Mouse (Mus musculus) embryonic facial prominence, embryonic 12.5 days (tissue): ENCODE data around the gene Col4a3bp. TPM values are rescaled to one million over a fixed set of nuclear protein-coding genes. Genes with fewer than 3 reads are reported as not detected.

ENCODE experiments used
- ATAC-seq: fragments of 200-750 bp; cut with Nextera tagmentation; 2 replicates; pipeline ENCODE4 v1.8.0; 2017; ENCODE audit not compliant: insufficient number of reproducible peaks, insufficient read depth, low FRiP score, low TSS enrichment
- H3K27ac ChIP-seq: fragments of 300-500 bp; sonication (generic); 2 replicates; pipeline ENCODE4 v1.5.1; 2016; ENCODE audit warnings: mild to moderate bottlenecking
- H3K27me3 ChIP-seq: fragments of 300-500 bp; sonication (generic); 2 replicates; pipeline ENCODE4 v1.6.1; 2016; ENCODE audit warnings: mild to moderate bottlenecking, moderate library complexity
- H3K36me3 ChIP-seq: fragments of 300-500 bp; sonication (generic); 2 replicates; pipeline ENCODE4 v1.6.1; 2016; ENCODE audit warnings: mild to moderate bottlenecking
- H3K4me1 ChIP-seq: fragments of 300-500 bp; sonication (generic); 2 replicates; pipeline ENCODE4 v1.6.1; 2016
- H3K4me2 ChIP-seq: fragments of 300-500 bp; sonication (generic); replicated peaks from 2 replicates; pipeline ENCODE4 v1.6.1; 2016; ENCODE audit warnings: mild to moderate bottlenecking, moderate library complexity
- H3K4me3 ChIP-seq: fragments of 300-500 bp; sonication (generic); 2 replicates; pipeline ENCODE4 v1.5.1; 2016; ENCODE audit warnings: mild to moderate bottlenecking
- H3K9ac ChIP-seq: fragments of 300-500 bp; sonication (generic); 2 replicates; pipeline ENCODE4 v1.6.1; 2016; ENCODE audit warnings: mild to moderate bottlenecking, moderate library complexity
- H3K9me3 ChIP-seq: fragments of 300-500 bp; sonication (generic); 2 replicates; pipeline ENCODE4 v1.6.1; 2016; ENCODE audit warnings: mild to moderate bottlenecking, moderate library complexity
- WGBS: fragments of 180-500 bp; shearing (Covaris S2); methylation state at CpG from one replicate; pipeline ENCODE4 v1.1.7; 2016; 5-methylcytosine and 5-hydroxymethylcytosine counted together
- polyA plus RNA-seq: library from polyadenylated mRNA; unstranded; fragments of >200 nt; fragmentation: Nextera tagmentation; extraction: Ambion mirVana; gene quantifications from 2 replicates; pipeline ENCODE4 v1.2.1, GENCODE M21; 2016

The Col4a3bp gene
- polyA plus RNA-seq, 1 experiment from 2014 or later = 10.7 TPM

GRCm38 (mm10) chr13:96521294-96521693 lies 21.1 kb upstream of the Col4a3bp start:
- H3K4me3 ChIP-seq = no peak overlapping the region
- no peaks in the 10 kb centered on the region for H3K27me3 ChIP-seq
- H3K9me3 ChIP-seq = no peaks in the 10 kb centered on the region
- H3K27ac ChIP-seq = no peak overlapping the region
- H3K9ac ChIP-seq = no peak overlapping the region
- no peaks in the 10 kb centered on the region for H3K4me1 ChIP-seq
- ATAC-seq = no peak
- no peaks in the 10 kb centered on the region for H3K36me3 ChIP-seq
- WGBS = 89% methylated on average over 3 of the region's 3 CpGs
- H3K4me2 ChIP-seq = no peak overlapping the region

GRCm38 (mm10) chr13:96527022-96527421 lies 15.4 kb upstream of the Col4a3bp start:
- Histone ChIP-seq H3K27me3 (no peaks in the 10 kb centered on the region), H3K4me2 (no peak overlapping the region), H3K27ac (no peak overlapping the region), H3K4me3 (no peak overlapping the region), H3K36me3 (no peaks in the 10 kb centered on the region), H3K9me3 (no peaks in the 10 kb centered on the region), H3K4me1 (peaks cover 2% of the 10 kb centered on the region; the same call in 1 of the 2 replicates), H3K9ac (no peak overlapping the region)
- ATAC-seq = no peak
- 93% methylated on average over 3 of the region's 3 CpGs for WGBS

- Histone ChIP-seq H3K4me3 (no peak overlapping the region), H3K4me1 (peaks cover 5% of the 10 kb centered on the region; the same call in 1 of the 2 replicates), H3K9me3 (no peaks in the 10 kb centered on the region), H3K9ac (no peak overlapping the region), H3K27ac (no peak overlapping the region), H3K27me3 (no peaks in the 10 kb centered on the region), H3K36me3 (no peaks in the 10 kb centered on the region), H3K4me2 (no peak overlapping the region)
- no peak for ATAC-seq
- 90% methylated on average over 11 of the region's 11 CpGs for WGBS
Observed at GRCm38 (mm10) chr13:96527856-96528255, 14.6 kb upstream of the Col4a3bp start.

- Histone ChIP-seq H3K9me3 (no peaks in the 10 kb centered on the region), H3K4me3 (no peak overlapping the region), H3K4me2 (no peak overlapping the region), H3K36me3 (no peaks in the 10 kb centered on the region), H3K9ac (no peak overlapping the region), H3K27ac (no peak overlapping the region), H3K4me1 (peaks cover 5% of the 10 kb centered on the region; the same call in 1 of the 2 replicates), H3K27me3 (no peaks in the 10 kb centered on the region)
- ATAC-seq = no peak
- WGBS = 77% methylated on average over 3 of the region's 3 CpGs
Observed at GRCm38 (mm10) chr13:96528776-96529175, 13.6 kb upstream of the Col4a3bp start.

GRCm38 (mm10) chr13:96529542-96529941 lies 12.9 kb upstream of the Col4a3bp start:
- Histone ChIP-seq H3K4me2 (no peak overlapping the region), H3K9me3 (no peaks in the 10 kb centered on the region), H3K9ac (no peak overlapping the region), H3K4me3 (no peak overlapping the region), H3K36me3 (no peaks in the 10 kb centered on the region), H3K4me1 (peaks cover 5% of the 10 kb centered on the region; the same call in 1 of the 2 replicates), H3K27ac (no peak overlapping the region), H3K27me3 (no peaks in the 10 kb centered on the region)
- ATAC-seq = no peak
- WGBS = 93% methylated on average over 3 of the region's 3 CpGs

GRCm38 (mm10) chr13:96530064-96530463 lies 12.4 kb upstream of the Col4a3bp start:
- Histone ChIP-seq H3K9me3 (no peaks in the 10 kb centered on the region), H3K4me2 (no peak overlapping the region), H3K36me3 (no peaks in the 10 kb centered on the region), H3K27me3 (no peaks in the 10 kb centered on the region), H3K4me3 (no peak overlapping the region), H3K4me1 (peaks cover 5% of the 10 kb centered on the region; the same call in 1 of the 2 replicates), H3K27ac (no peak overlapping the region), H3K9ac (no peak overlapping the region)
- no peak for ATAC-seq
- 85% methylated on average over 9 of the region's 9 CpGs for WGBS

GRCm38 (mm10) chr13:96532176-96532575 lies 10.2 kb upstream of the Col4a3bp start:
- no peak for ATAC-seq
- peaks cover 5% of the 10 kb centered on the region; the same call in 1 of the 2 replicates for H3K4me1 ChIP-seq
- no peak overlapping the region for H3K27ac ChIP-seq
- WGBS = 84% methylated on average over 6 of the region's 6 CpGs
- no peak overlapping the region for H3K4me3 ChIP-seq
- no peaks in the 10 kb centered on the region for H3K36me3 ChIP-seq
- H3K9ac ChIP-seq = no peak overlapping the region
- H3K9me3 ChIP-seq = no peaks in the 10 kb centered on the region
- H3K27me3 ChIP-seq = no peaks in the 10 kb centered on the region
- no peak overlapping the region for H3K4me2 ChIP-seq

- Histone ChIP-seq H3K4me3 (no peak overlapping the region), H3K9me3 (no peaks in the 10 kb centered on the region), H3K27ac (no peak overlapping the region), H3K4me2 (no peak overlapping the region), H3K36me3 (no peaks in the 10 kb centered on the region), H3K4me1 (peaks cover 5% of the 10 kb centered on the region; the same call in 1 of the 2 replicates), H3K9ac (no peak overlapping the region), H3K27me3 (no peaks in the 10 kb centered on the region)
- ATAC-seq = no peak
- 27% methylated on average over 2 of the region's 2 CpGs for WGBS
Observed at GRCm38 (mm10) chr13:96533742-96534141, 8.7 kb upstream of the Col4a3bp start.

- Histone ChIP-seq H3K9me3 (no peaks in the 10 kb centered on the region), H3K27me3 (no peaks in the 10 kb centered on the region), H3K9ac (no peak overlapping the region), H3K27ac (no peak overlapping the region), H3K4me3 (no peak overlapping the region), H3K4me2 (no peak overlapping the region), H3K4me1 (peaks cover 5% of the 10 kb centered on the region; the same call in 1 of the 2 replicates), H3K36me3 (no peaks in the 10 kb centered on the region)
- 81% methylated on average over 5 of the region's 5 CpGs for WGBS
- ATAC-seq = no peak
Observed at GRCm38 (mm10) chr13:96536821-96537572, 5.4 kb upstream of the Col4a3bp start.

GRCm38 (mm10) chr13:96538103-96538502 lies 4.3 kb upstream of the Col4a3bp start:
- WGBS = 74% methylated on average over 3 of the region's 3 CpGs
- H3K36me3 ChIP-seq = no peaks in the 10 kb centered on the region
- H3K9me3 ChIP-seq = no peaks in the 10 kb centered on the region
- no peaks in the 10 kb centered on the region for H3K27me3 ChIP-seq
- no peak overlapping the region for H3K4me2 ChIP-seq
- H3K4me1 ChIP-seq = peaks cover 3% of the 10 kb centered on the region; the same call in 1 of the 2 replicates
- H3K9ac ChIP-seq = no peak overlapping the region
- no peak for ATAC-seq
- H3K27ac ChIP-seq = no peak overlapping the region
- no peak overlapping the region for H3K4me3 ChIP-seq

- no peak overlapping the region for H3K27ac ChIP-seq
- no peak for ATAC-seq
Observed at GRCm38 (mm10) chr13:96541381-96541780, 1.0 kb upstream of the Col4a3bp start.

More at GRCm38 (mm10) chr13:96541381-96541780, 1.0 kb upstream of the Col4a3bp start:
- 47% methylated on average over 2 of the region's 2 CpGs for WGBS
- H3K4me3 ChIP-seq = peak overlapping the region; percentile 98; the same call in 1 of the 2 replicates
- H3K9ac ChIP-seq = no peak overlapping the region
- H3K9me3 ChIP-seq = no peaks in the 10 kb centered on the region
- peak overlapping the region; percentile 48 for H3K4me2 ChIP-seq
- H3K36me3 ChIP-seq = no peaks in the 10 kb centered on the region
- H3K27me3 ChIP-seq = no peaks in the 10 kb centered on the region
- peaks cover 10% of the 10 kb centered on the region; the same call in 1 of the 2 replicates for H3K4me1 ChIP-seq
